Mouse (Mus musculus) neural tube, embryonic 13.5 days (tissue): Measurements from ENCODE around the gene Ttll8. TPM values are rescaled to one million over a fixed set of nuclear protein-coding genes. Genes with fewer than 3 reads are reported as not detected.

ENCODE experiments used
- ATAC-seq: fragments of 200-750 bp; cut with Nextera tagmentation; 2 replicates; pipeline ENCODE4 v1.8.0; 2017; ENCODE audit warnings: low read depth, mild to moderate bottlenecking, moderate TSS enrichment, moderate library complexity
- H3K27ac ChIP-seq: fragments of 300-500 bp; sonication (generic); replicated peaks from 2 replicates; pipeline ENCODE4 v1.5.1; 2015; ENCODE audit warnings: moderate library complexity, mild to moderate bottlenecking, inconsistent platforms
- H3K27me3 ChIP-seq: fragments of 300-500 bp; sonication (generic); 2 replicates; pipeline ENCODE4 v1.6.1; 2015; ENCODE audit warnings: mild to moderate bottlenecking, inconsistent platforms
- H3K36me3 ChIP-seq: fragments of 300-500 bp; sonication (generic); 2 replicates; pipeline ENCODE4 v1.6.1; 2015; ENCODE audit warnings: mild to moderate bottlenecking, inconsistent platforms
- H3K4me1 ChIP-seq: fragments of 300-500 bp; sonication (generic); replicated peaks from 2 replicates; pipeline ENCODE4 v1.6.1; 2015; ENCODE audit warnings: inconsistent platforms
- H3K4me2 ChIP-seq: fragments of 300-500 bp; sonication (generic); 2 replicates; pipeline ENCODE4 v1.6.1; 2015; ENCODE audit warnings: inconsistent platforms, mild to moderate bottlenecking, moderate library complexity
- H3K4me3 ChIP-seq: fragments of 300-500 bp; sonication (generic); 2 replicates; pipeline ENCODE4 v1.5.1; 2015; ENCODE audit warnings: mild to moderate bottlenecking, inconsistent platforms
- H3K9ac ChIP-seq: fragments of 300-500 bp; sonication (generic); 2 replicates; pipeline ENCODE4 v1.6.1; 2015; ENCODE audit warnings: moderate library complexity, mild to moderate bottlenecking, inconsistent platforms
- H3K9me3 ChIP-seq: fragments of 300-500 bp; sonication (generic); 2 replicates; pipeline ENCODE4 v1.6.1; 2016; ENCODE audit warnings: inconsistent platforms
- WGBS: fragments of 180-500 bp; shearing (Covaris S2); methylation state at CpG from one replicate; pipeline ENCODE4 v1.1.7; 2015; 5-methylcytosine and 5-hydroxymethylcytosine counted together
- polyA plus RNA-seq: library from polyadenylated mRNA; unstranded; fragments of >200 nt; fragmentation: Nextera tagmentation; extraction: Ambion mirVana; gene quantifications from 2 replicates; pipeline ENCODE4 v1.2.1, GENCODE M21; 2015

Gene Ttll8
- polyA plus RNA-seq, 1 experiment from 2014 or later, result not detected

GRCm38 (mm10) chr15:88955342-88955741 lies 1.1 kb upstream of the Ttll8 start:
- Histone ChIP-seq H3K36me3 (no peaks in the 10 kb centered on the region), H3K27ac (no peak overlapping the region), H3K9ac (no peak overlapping the region), H3K4me3 (no peak overlapping the region), H3K4me1 (peaks cover 17% of the 10 kb centered on the region), H3K4me2 (no peak overlapping the region), H3K9me3 (no peaks in the 10 kb centered on the region), H3K27me3 (peaks cover 28% of the 10 kb centered on the region)
- 84% methylated on average over 6 of the region's 6 CpGs for WGBS
- ATAC-seq, result no peak

- H3K9ac ChIP-seq, result no peak overlapping the region
- no peak for ATAC-seq
- peaks cover 28% of the 10 kb centered on the region for H3K27me3 ChIP-seq
- H3K4me3 ChIP-seq, result no peak overlapping the region
- WGBS, result 85% methylated on average over 4 of the region's 4 CpGs
- H3K4me2 ChIP-seq, result no peak overlapping the region
- no peaks in the 10 kb centered on the region for H3K9me3 ChIP-seq
- no peak overlapping the region for H3K27ac ChIP-seq
- H3K36me3 ChIP-seq, result no peaks in the 10 kb centered on the region
- peaks cover 9% of the 10 kb centered on the region for H3K4me1 ChIP-seq
Measured at GRCm38 (mm10) chr15:88951246-88951645, 3.0 kb downstream of the Ttll8 start.

DNA sequence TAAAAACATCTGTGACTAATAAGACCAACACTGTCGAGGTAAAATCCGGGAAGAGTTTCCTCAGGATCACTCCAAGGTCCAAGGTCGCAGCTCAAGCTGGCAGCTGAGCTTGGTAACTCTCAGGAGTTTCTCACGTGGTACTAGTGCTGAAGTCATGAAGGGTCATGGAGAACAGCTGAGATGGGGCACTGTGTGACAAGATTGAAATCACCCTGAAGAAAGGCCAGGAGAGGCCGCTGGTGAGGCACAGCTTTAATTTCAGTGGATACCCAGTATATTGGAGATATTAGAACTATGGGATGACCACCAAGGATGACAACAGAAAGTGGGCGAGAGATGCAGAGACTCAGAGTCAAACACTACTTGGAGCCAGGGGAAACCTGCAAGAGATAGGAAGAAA lies 7.4 kb downstream of the Ttll8 start:
- Histone ChIP-seq H3K9ac (no peak overlapping the region), H3K4me3 (no peak overlapping the region), H3K4me1 (no peaks in the 10 kb centered on the region), H3K9me3 (no peaks in the 10 kb centered on the region), H3K27ac (no peak overlapping the region), H3K27me3 (no peaks in the 10 kb centered on the region), H3K36me3 (no peaks in the 10 kb centered on the region), H3K4me2 (no peak overlapping the region)
- ATAC-seq, result no peak
- WGBS, result 65% methylated on average over 6 of the region's 6 CpGs

GRCm38 (mm10) chr15:88943896-88944551 lies 10.2 kb downstream of the Ttll8 start:
- H3K27me3 ChIP-seq, result no peaks in the 10 kb centered on the region
- H3K9me3 ChIP-seq, result no peaks in the 10 kb centered on the region
- 88% methylated on average over 5 of the region's 5 CpGs for WGBS
- no peak overlapping the region for H3K9ac ChIP-seq
- H3K4me1 ChIP-seq, result no peaks in the 10 kb centered on the region
- no peak overlapping the region for H3K4me3 ChIP-seq
- H3K36me3 ChIP-seq, result no peaks in the 10 kb centered on the region
- no peak overlapping the region for H3K4me2 ChIP-seq
- ATAC-seq, result no peak
- H3K27ac ChIP-seq, result no peak overlapping the region

GRCm38 (mm10) chr15:88942783-88943182 lies 11.4 kb downstream of the Ttll8 start:
- no peaks in the 10 kb centered on the region for H3K27me3 ChIP-seq
- H3K36me3 ChIP-seq, result no peaks in the 10 kb centered on the region
- H3K9ac ChIP-seq, result no peak overlapping the region
- no peak overlapping the region for H3K27ac ChIP-seq
- no peaks in the 10 kb centered on the region for H3K4me1 ChIP-seq
- WGBS, result 85% methylated on average over 5 of the region's 5 CpGs
- no peak overlapping the region for H3K4me3 ChIP-seq
- no peaks in the 10 kb centered on the region for H3K9me3 ChIP-seq
- no peak for ATAC-seq
- H3K4me2 ChIP-seq, result no peak overlapping the region

GRCm38 (mm10) chr15:88937291-88937650 lies 16.9 kb downstream of the Ttll8 start:
- Histone ChIP-seq H3K9ac (no peak overlapping the region), H3K9me3 (no peaks in the 10 kb centered on the region), H3K4me3 (no peak overlapping the region), H3K27me3 (no peaks in the 10 kb centered on the region), H3K27ac (no peak overlapping the region), H3K4me2 (no peak overlapping the region), H3K36me3 (no peaks in the 10 kb centered on the region), H3K4me1 (no peaks in the 10 kb centered on the region)
- no peak for ATAC-seq
- 87% methylated on average over 2 of the region's 2 CpGs for WGBS

- H3K27me3 ChIP-seq, result no peaks in the 10 kb centered on the region
- no peak overlapping the region for H3K9ac ChIP-seq
- H3K4me3 ChIP-seq, result no peak overlapping the region
- no peak for ATAC-seq
- H3K27ac ChIP-seq, result no peak overlapping the region
- no peaks in the 10 kb centered on the region for H3K36me3 ChIP-seq
- H3K4me1 ChIP-seq, result no peaks in the 10 kb centered on the region
- no peak overlapping the region for H3K4me2 ChIP-seq
- H3K9me3 ChIP-seq, result no peaks in the 10 kb centered on the region
- WGBS, result 72% methylated on average over 6 of the region's 6 CpGs
Measured at GRCm38 (mm10) chr15:88936619-88937290, 17.5 kb downstream of the Ttll8 start.

DNA sequence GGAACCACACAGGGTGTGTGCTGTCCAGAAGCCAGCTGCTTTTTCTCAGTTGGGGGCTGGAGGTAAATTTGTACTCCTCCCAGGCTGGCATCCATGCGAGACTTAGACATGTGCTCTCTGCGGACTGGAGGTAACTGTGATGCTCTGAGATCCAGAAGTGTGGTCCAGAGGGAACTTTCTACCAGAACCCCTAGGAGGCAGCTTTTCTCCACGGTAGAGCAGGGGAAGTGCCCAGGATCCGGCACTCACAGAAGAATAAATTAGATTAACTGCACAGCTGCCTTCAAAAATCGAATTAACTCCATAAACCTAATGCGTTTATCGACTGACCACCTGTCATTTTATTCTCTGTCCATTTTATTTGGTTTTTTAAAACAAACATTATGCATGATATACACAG lies 20.1 kb downstream of the Ttll8 start:
- H3K27ac ChIP-seq, result no peak overlapping the region
- no peaks in the 10 kb centered on the region for H3K27me3 ChIP-seq
- H3K9me3 ChIP-seq, result no peaks in the 10 kb centered on the region
- no peak overlapping the region for H3K4me2 ChIP-seq
- no peak for ATAC-seq
- H3K4me3 ChIP-seq, result no peak overlapping the region
- no peaks in the 10 kb centered on the region for H3K4me1 ChIP-seq
- no peaks in the 10 kb centered on the region for H3K36me3 ChIP-seq
- H3K9ac ChIP-seq, result no peak overlapping the region
- 62% methylated on average over 7 of the region's 7 CpGs for WGBS

DNA sequence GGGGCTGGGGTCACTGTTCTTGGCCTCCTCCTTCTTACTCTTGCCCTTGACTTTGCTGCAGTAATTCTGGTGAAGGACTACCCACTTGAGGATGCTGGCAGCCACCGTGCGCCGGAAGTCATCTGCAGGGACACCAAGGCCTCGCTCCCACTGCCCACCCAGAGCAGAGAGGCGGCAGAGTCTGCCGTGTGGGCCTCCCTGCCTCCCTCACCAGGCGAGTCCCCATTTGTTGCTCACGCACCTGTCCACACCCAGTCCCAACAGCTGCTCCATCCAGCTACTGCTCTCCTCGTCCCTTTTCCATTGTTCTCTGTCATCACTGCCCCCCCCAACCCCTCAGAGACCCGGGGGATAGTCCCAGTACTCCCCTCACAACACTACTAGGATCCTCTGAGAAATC lies 21.6 kb downstream of the Ttll8 start:
- no peak overlapping the region for H3K4me2 ChIP-seq
- 92% methylated on average over 10 of the region's 10 CpGs for WGBS
- ATAC-seq, result no peak
- H3K27me3 ChIP-seq, result no peaks in the 10 kb centered on the region
- H3K4me1 ChIP-seq, result no peaks in the 10 kb centered on the region
- H3K36me3 ChIP-seq, result no peaks in the 10 kb centered on the region
- no peaks in the 10 kb centered on the region for H3K9me3 ChIP-seq
- H3K27ac ChIP-seq, result no peak overlapping the region
- no peak overlapping the region for H3K4me3 ChIP-seq
- H3K9ac ChIP-seq, result no peak overlapping the region

- Histone ChIP-seq H3K9me3 (no peaks in the 10 kb centered on the region), H3K27me3 (no peaks in the 10 kb centered on the region), H3K4me2 (no peak overlapping the region), H3K4me1 (no peaks in the 10 kb centered on the region), H3K36me3 (no peaks in the 10 kb centered on the region), H3K27ac (no peak overlapping the region), H3K9ac (no peak overlapping the region), H3K4me3 (no peak overlapping the region)
- ATAC-seq, result no peak
- WGBS, result 78% methylated on average over 6 of the region's 6 CpGs
Measured at GRCm38 (mm10) chr15:88921992-88922310, 32.3 kb downstream of the Ttll8 start.

DNA sequence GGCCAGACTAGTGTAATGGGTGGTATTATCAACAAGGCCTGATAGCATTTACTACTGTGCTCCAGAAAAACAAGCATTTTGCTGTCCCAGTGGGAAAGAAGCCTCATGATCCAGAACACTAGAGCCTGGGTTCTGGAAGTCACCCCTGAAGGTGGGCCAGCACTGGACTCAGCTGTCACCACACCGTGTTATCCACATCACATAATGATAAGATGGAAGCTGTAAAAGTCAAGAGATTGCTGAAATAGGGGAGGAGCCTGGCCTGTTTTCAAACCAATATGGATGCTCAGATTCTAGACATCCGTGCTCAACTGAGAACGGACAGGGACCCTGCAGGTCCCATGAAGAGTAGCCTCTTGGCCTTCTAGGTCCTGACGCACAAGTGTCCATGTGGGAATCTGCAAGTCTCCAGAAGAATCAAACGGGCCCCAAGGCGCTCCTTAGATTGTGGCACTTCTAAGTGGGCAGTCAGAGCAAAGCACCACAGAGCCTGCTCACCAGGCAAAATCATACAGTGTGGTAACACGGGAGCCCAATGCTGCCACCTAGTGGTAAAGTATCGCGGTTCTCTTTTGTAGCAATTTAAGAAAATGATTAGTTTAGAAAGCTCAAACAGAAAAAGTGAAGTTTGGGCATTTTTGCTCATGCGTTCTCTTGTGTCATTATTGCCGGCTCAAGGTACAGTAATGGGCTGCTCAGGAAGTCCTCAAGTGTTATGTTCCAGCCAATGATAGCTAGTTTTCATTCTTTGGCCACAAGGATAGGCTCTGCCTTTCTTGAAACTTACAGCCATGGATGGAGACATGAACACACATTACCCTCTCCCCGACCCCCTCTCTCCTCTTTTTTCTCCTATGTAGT lies 32.9 kb downstream of the Ttll8 start:
- Histone ChIP-seq H3K27ac (no peak overlapping the region), H3K36me3 (no peaks in the 10 kb centered on the region), H3K4me2 (0 out of 2 replicates have a peak overlapping the region, but pooled peaks have one; percentile 12), H3K4me3 (no peak overlapping the region), H3K27me3 (no peaks in the 10 kb centered on the region), H3K4me1 (no peaks in the 10 kb centered on the region), H3K9me3 (no peaks in the 10 kb centered on the region), H3K9ac (0 out of 2 replicates have a peak overlapping the region, but pooled peaks have one; percentile 31)
- ATAC-seq, result peak; percentile 79
- WGBS, result 27% methylated on average over 12 of the region's 12 CpGs

GRCm38 (mm10) chr15:88920065-88920464 lies 34.2 kb downstream of the Ttll8 start:
- 95% methylated on average over 1 of the region's 1 CpGs for WGBS
- no peak overlapping the region for H3K4me3 ChIP-seq
- H3K27ac ChIP-seq, result no peak overlapping the region
- no peaks in the 10 kb centered on the region for H3K9me3 ChIP-seq
- H3K4me1 ChIP-seq, result no peaks in the 10 kb centered on the region
- no peaks in the 10 kb centered on the region for H3K36me3 ChIP-seq
- no peak overlapping the region for H3K9ac ChIP-seq
- no peak for ATAC-seq
- H3K27me3 ChIP-seq, result no peaks in the 10 kb centered on the region
- H3K4me2 ChIP-seq, result no peak overlapping the region
